15 mouse cellular contexts compared by ENCODE assay signal in genomic region chr17:34133289-34133688, GRCm38 (mm10). TPM values are rescaled to one million over a fixed set of nuclear protein-coding genes. Genes with fewer than 3 reads are reported as not detected.
A peak's percentile ranks its signal among the peaks of the same experiment; 100 is the strongest.
DNase-seq lines count a peak whose midpoint lies in the region; ATAC-seq and TF ChIP-seq lines count a peak whose summit lies in the region.
"Had no signal": no experiment of that assay in that cellular context is flagged by ENCODE, and none has a peak within 500 bp of the region (broad histone marks: within the 10 kb centered on the region; RNA-seq: fewer than 3 reads in every experiment).

No protein-coding gene starts in this region.

- no peak overlapping the region for H3K4me3 ChIP-seq in left cerebral cortex, adult 2 months
- no peak overlapping the region for H3K4me3 ChIP-seq in hindbrain, embryonic 14.5 days (replicated peaks; ENCODE audit: low read length)
- H3K4me3 ChIP-seq: limb, embryonic 13.5 days; megakaryocyte, embryonic 14.5 days; neural tube, embryonic 12.5 days had no signal

- WGBS in hindbrain, embryonic 14.5 days: 87% methylated on average over 11 of the region's 11 CpGs

- H3K27ac ChIP-seq in left cerebral cortex, adult 2 months: no peak overlapping the region
- no peak overlapping the region for H3K27ac ChIP-seq in hindbrain, embryonic 14.5 days
- H3K27ac ChIP-seq: limb, embryonic 13.5 days; neural tube, embryonic 12.5 days had no signal

- DNase-seq in cerebellum, adult 9-11 months: peak; percentile 22
- no peak for DNase-seq in cerebellum, postnatal 4 days (ENCODE audit: low spot score in 2 of 2)
- DNase-seq in left cerebral cortex, adult 2 months (ENCODE audit: extremely low spot score in 1 of 2, low spot score in 2 of 2): no peak
- no peak for DNase-seq in left cerebral cortex, postnatal 14 days (ENCODE audit: low spot score in 2 of 2)
- DNase-seq in A20 (ENCODE audit: low read depth, low spot score): peak; percentile 57
- DNase-seq in lung, postnatal 14 days: peak; percentile 36
- no peak for DNase-seq in right cerebral cortex, adult 18-20 months
- no peak for DNase-seq in hindbrain, embryonic 14.5 days (ENCODE audit: low spot score)

- no peaks in the 10 kb centered on the region for H3K4me1 ChIP-seq in hindbrain, embryonic 14.5 days (replicated peaks; ENCODE audit: control insufficient read depth, insufficient read depth, low read length)

- no peaks in the 10 kb centered on the region for H3K9me3 ChIP-seq in hindbrain, embryonic 14.5 days (ENCODE audit: control insufficient read depth, low read length)
- H3K9me3 ChIP-seq: limb, embryonic 13.5 days; megakaryocyte, embryonic 14.5 days; neural tube, embryonic 12.5 days had no signal

- intact Hi-C loops in left cerebral cortex, adult 2 months (cut with DNase I): no loop called here
- intact Hi-C loops in left cerebral cortex, postnatal 14 days (cut with DNase I): no loop called here

- no peak overlapping the region for H3K9ac ChIP-seq in hindbrain, embryonic 14.5 days
- H3K9ac ChIP-seq: limb, embryonic 13.5 days; neural tube, embryonic 12.5 days had no signal

- ATAC-seq in hindbrain, embryonic 14.5 days (ENCODE audit: low FRiP score): no peak
- ATAC-seq: activated CD4-positive, CD25-positive, alpha-beta regulatory T cell, adult 4 months; forebrain, embryonic 14.5 days had no signal

- TF ChIP-seq CTCF in left cerebral cortex, adult 2 months (IDR thresholded peaks at IDR 0.05): peak; percentile 18

- no peaks in the 10 kb centered on the region for H3K36me3 ChIP-seq in hindbrain, embryonic 14.5 days (replicated peaks; ENCODE audit: control insufficient read depth, insufficient read depth)
- H3K36me3 ChIP-seq: limb, embryonic 13.5 days; neural tube, embryonic 12.5 days had no signal

- H3K4me2 ChIP-seq in hindbrain, embryonic 14.5 days (replicated peaks): no peak overlapping the region
- H3K4me2 ChIP-seq: limb, embryonic 13.5 days; neural tube, embryonic 12.5 days had no signal

- peaks cover 10% of the 10 kb centered on the region for H3K27me3 ChIP-seq in hindbrain, embryonic 14.5 days (ENCODE audit: control insufficient read depth, insufficient read depth, low read length)

RNA-seq across cellular contexts. Expression of gene H2-DMb2, which starts 9.8 kb away (rescaled TPM):
- under 1 TPM; 0.56 to 0.59 TPM for total RNA-seq in left cerebral cortex, adult 2 months (2021)
- 1 to 10 TPM; 1.0 to 1.1 TPM for total RNA-seq in left cerebral cortex, postnatal 14 days (2021)
- polyA plus RNA-seq in hindbrain, embryonic 14.5 days (2014; fragmentation: Nextera tagmentation; extraction: Ambion mirVana): 0.16 TPM in 1 of 2 replicates, not detected in the other
- polyA plus RNA-seq: embryonic facial prominence, embryonic 11.5 days; hindbrain, embryonic 11.5 days had no signal

RNA-seq across cellular contexts. Expression of gene Brd2, which starts 10.9 kb away (rescaled TPM):
- total RNA-seq in left cerebral cortex, adult 2 months (2021): 100 to 1,000 TPM; 177 to 179 TPM
- total RNA-seq in left cerebral cortex, postnatal 14 days (2021): 100 to 1,000 TPM; 231 to 249 TPM
- polyA plus RNA-seq in hindbrain, embryonic 14.5 days (2014; fragmentation: Nextera tagmentation; extraction: Ambion mirVana): 133 and 136 TPM in 2 replicates

RNA-seq across cellular contexts. Expression of gene H2-DMa, which starts 13.9 kb away (rescaled TPM):
- 10 to 100 TPM; 23.3 to 28.2 TPM for total RNA-seq in left cerebral cortex, adult 2 months (2021)
- 10 to 100 TPM; 25.8 to 29.1 TPM for total RNA-seq in left cerebral cortex, postnatal 14 days (2021)
- 19.2 and 20.2 TPM in 2 replicates for polyA plus RNA-seq in hindbrain, embryonic 14.5 days (2014; fragmentation: Nextera tagmentation; extraction: Ambion mirVana)

RNA-seq across cellular contexts. Expression of gene H2-DMb1, which starts 19.6 kb away (rescaled TPM):
- total RNA-seq in left cerebral cortex, adult 2 months (2021): 1 to 10 TPM; 1.1 to 1.7 TPM
- 1 to 10 TPM; 1.1 to 1.6 TPM for total RNA-seq in left cerebral cortex, postnatal 14 days (2021)
- polyA plus RNA-seq in hindbrain, embryonic 14.5 days (2014; fragmentation: Nextera tagmentation; extraction: Ambion mirVana): 0.72 and 0.76 TPM in 2 replicates

RNA-seq across cellular contexts. Expression of gene H2-Oa, which starts 41.1 kb away (rescaled TPM):
- total RNA-seq in left cerebral cortex, adult 2 months (2021): under 1 TPM in 1 of 2 experiments, not detected in 1; 0.47 TPM
- total RNA-seq in left cerebral cortex, postnatal 14 days (2021): under 1 TPM in 1 of 2 experiments, not detected in 1; 0.32 TPM
- 0.29 TPM in 1 of 2 replicates, not detected in the other for polyA plus RNA-seq in hindbrain, embryonic 14.5 days (2014; fragmentation: Nextera tagmentation; extraction: Ambion mirVana)

Comparison
In these comparisons a context has a peak if more than half of its experiments do, and no peak if none do; other contexts are left out.
1. DNase-seq: peak in cerebellum, adult 9-11 months (single experiment), A20 (single experiment) and lung, postnatal 14 days (single experiment); none in cerebellum, postnatal 4 days (0 of 2), left cerebral cortex, adult 2 months (0 of 2), left cerebral cortex, postnatal 14 days (0 of 2), right cerebral cortex, adult 18-20 months (single experiment) and hindbrain, embryonic 14.5 days (single experiment).